Mouse (Mus musculus): ENCODE results near the gene Duxbl1. TPM values are rescaled to one million over a fixed set of nuclear protein-coding genes. Genes with fewer than 3 reads are reported as not detected.
"Not testable (repeated sequence)": the region's sequence is repeated elsewhere in the genome, so short reads cannot be mapped to it uniquely, and the experiment has no call there.

The Duxbl1 gene
- total RNA-seq (2014; rRNA removed), result 0.46 TPM in 1 of 2 replicates, not detected in the other
- 0.05 TPM in 1 of 2 replicates, not detected in the other for polyA plus RNA-seq (2012; rRNA removed)

GRCm38 (mm10) chr14:25978371-25979241, at the start of gene Duxbl1:
Gene Duxbl1, plus strand, starts transcription at chr14:25978577.
- not testable (repeated sequence) for H3K79me2 ChIP-seq (ENCODE audit: control insufficient read depth, insufficient read depth, low read length); H3K4me3 ChIP-seq (ENCODE audit: insufficient read depth, low read depth, low read length); H3K36me3 ChIP-seq (ENCODE audit: control insufficient read depth, insufficient read depth, low read length); H3K27ac ChIP-seq (replicated peaks; ENCODE audit: insufficient read depth, low read depth, low read length); DNase-seq (ENCODE audit: extremely low read depth, low read depth, low spot score); H3K9ac ChIP-seq (ENCODE audit: low read depth, low read length); H3K27me3 ChIP-seq (ENCODE audit: control insufficient read depth, insufficient read depth, low read length); H3K4me1 ChIP-seq (ENCODE audit: control insufficient read depth, insufficient read depth, low read length)
- WGBS, result no CpG with 5 or more reads among the region's 25 CpGs

- H3K36me3 ChIP-seq (ENCODE audit: control insufficient read depth, insufficient read depth, low read length); H3K4me3 ChIP-seq (ENCODE audit: insufficient read depth, low read depth, low read length); DNase-seq (ENCODE audit: extremely low read depth, low read depth, low spot score); H3K27me3 ChIP-seq (ENCODE audit: control insufficient read depth, insufficient read depth, low read length); H3K9ac ChIP-seq (ENCODE audit: low read depth, low read length); H3K4me1 ChIP-seq (ENCODE audit: control insufficient read depth, insufficient read depth, low read length); H3K27ac ChIP-seq (replicated peaks; ENCODE audit: insufficient read depth, low read depth, low read length); H3K79me2 ChIP-seq (ENCODE audit: control insufficient read depth, insufficient read depth, low read length): not testable (repeated sequence)
- WGBS, result no CpG with 5 or more reads among the region's 5 CpGs
Measured at GRCm38 (mm10) chr14:25936867-25937630, 41.3 kb upstream of the Duxbl1 start.

- not testable (repeated sequence) for H3K36me3 ChIP-seq (ENCODE audit: control insufficient read depth, insufficient read depth, low read length); H3K79me2 ChIP-seq (ENCODE audit: control insufficient read depth, insufficient read depth, low read length); H3K27ac ChIP-seq (replicated peaks; ENCODE audit: insufficient read depth, low read depth, low read length); H3K27me3 ChIP-seq (ENCODE audit: control insufficient read depth, insufficient read depth, low read length); H3K9ac ChIP-seq (ENCODE audit: low read depth, low read length); H3K4me1 ChIP-seq (ENCODE audit: control insufficient read depth, insufficient read depth, low read length); DNase-seq (ENCODE audit: extremely low read depth, low read depth, low spot score); H3K4me3 ChIP-seq (ENCODE audit: insufficient read depth, low read depth, low read length)
- no CpG with 5 or more reads among the region's 8 CpGs for whole genome bisulfite sequencing
Measured at GRCm38 (mm10) chr14:25938004-25938403, 40.4 kb upstream of the Duxbl1 start, which contains the start of gene Cphx1. Gene Cphx1, plus strand, starts transcription at chr14:25938304.

GRCm38 (mm10) chr14:25957861-25958260, 20.5 kb upstream of the Duxbl1 start:
- H3K36me3 ChIP-seq (ENCODE audit: control insufficient read depth, insufficient read depth, low read length); DNase-seq (ENCODE audit: extremely low read depth, low read depth, low spot score); H3K27ac ChIP-seq (replicated peaks; ENCODE audit: insufficient read depth, low read depth, low read length); H3K4me1 ChIP-seq (ENCODE audit: control insufficient read depth, insufficient read depth, low read length); H3K4me3 ChIP-seq (ENCODE audit: insufficient read depth, low read depth, low read length); H3K27me3 ChIP-seq (ENCODE audit: control insufficient read depth, insufficient read depth, low read length); H3K79me2 ChIP-seq (ENCODE audit: control insufficient read depth, insufficient read depth, low read length); H3K9ac ChIP-seq (ENCODE audit: low read depth, low read length): not testable (repeated sequence)
- no CpG with 5 or more reads among the region's 3 CpGs for WGBS

- not testable (repeated sequence) for H3K4me3 ChIP-seq (ENCODE audit: insufficient read depth, low read depth, low read length); H3K27ac ChIP-seq (replicated peaks; ENCODE audit: insufficient read depth, low read depth, low read length); H3K4me1 ChIP-seq (ENCODE audit: control insufficient read depth, insufficient read depth, low read length); H3K79me2 ChIP-seq (ENCODE audit: control insufficient read depth, insufficient read depth, low read length); H3K36me3 ChIP-seq (ENCODE audit: control insufficient read depth, insufficient read depth, low read length); H3K27me3 ChIP-seq (ENCODE audit: control insufficient read depth, insufficient read depth, low read length); DNase-seq (ENCODE audit: extremely low read depth, low read depth, low spot score); H3K9ac ChIP-seq (ENCODE audit: low read depth, low read length)
- 26% methylated on average over 8 of the region's 13 CpGs for WGBS
Measured at GRCm38 (mm10) chr14:25979242-25979941, 1.0 kb downstream of the Duxbl1 start.

GRCm38 (mm10) chr14:25981880-25982279, 3.5 kb downstream of the Duxbl1 start:
- H3K4me1 ChIP-seq (ENCODE audit: control insufficient read depth, insufficient read depth, low read length); DNase-seq (ENCODE audit: extremely low read depth, low read depth, low spot score); H3K79me2 ChIP-seq (ENCODE audit: control insufficient read depth, insufficient read depth, low read length); H3K27me3 ChIP-seq (ENCODE audit: control insufficient read depth, insufficient read depth, low read length); H3K27ac ChIP-seq (replicated peaks; ENCODE audit: insufficient read depth, low read depth, low read length); H3K9ac ChIP-seq (ENCODE audit: low read depth, low read length); H3K4me3 ChIP-seq (ENCODE audit: insufficient read depth, low read depth, low read length); H3K36me3 ChIP-seq (ENCODE audit: control insufficient read depth, insufficient read depth, low read length): not testable (repeated sequence)
- 29% methylated on average over 4 of the region's 9 CpGs for WGBS

- not testable (repeated sequence) for H3K36me3 ChIP-seq (ENCODE audit: control insufficient read depth, insufficient read depth, low read length); H3K4me3 ChIP-seq (ENCODE audit: insufficient read depth, low read depth, low read length); H3K27me3 ChIP-seq (ENCODE audit: control insufficient read depth, insufficient read depth, low read length); H3K9ac ChIP-seq (ENCODE audit: low read depth, low read length); H3K27ac ChIP-seq (replicated peaks; ENCODE audit: insufficient read depth, low read depth, low read length); H3K4me1 ChIP-seq (ENCODE audit: control insufficient read depth, insufficient read depth, low read length); H3K79me2 ChIP-seq (ENCODE audit: control insufficient read depth, insufficient read depth, low read length); DNase-seq (ENCODE audit: extremely low read depth, low read depth, low spot score)
- WGBS, result no CpG with 5 or more reads among the region's 2 CpGs
Measured at GRCm38 (mm10) chr14:26007462-26007861, 29.1 kb downstream of the Duxbl1 start.

- not testable (repeated sequence) for H3K9ac ChIP-seq (ENCODE audit: low read depth, low read length); H3K36me3 ChIP-seq (ENCODE audit: control insufficient read depth, insufficient read depth, low read length); DNase-seq (ENCODE audit: extremely low read depth, low read depth, low spot score); H3K27ac ChIP-seq (replicated peaks; ENCODE audit: insufficient read depth, low read depth, low read length); H3K4me3 ChIP-seq (ENCODE audit: insufficient read depth, low read depth, low read length); H3K27me3 ChIP-seq (ENCODE audit: control insufficient read depth, insufficient read depth, low read length); H3K4me1 ChIP-seq (ENCODE audit: control insufficient read depth, insufficient read depth, low read length); H3K79me2 ChIP-seq (ENCODE audit: control insufficient read depth, insufficient read depth, low read length)
- no CpG with 5 or more reads among the region's 7 CpGs for WGBS
Measured at GRCm38 (mm10) chr14:26016414-26016813, 38.0 kb downstream of the Duxbl1 start.
